Mouse (Mus musculus) ES-CJ7 (cell line): ENCODE results near the gene Eif4a3.
"Not testable (repeated sequence)": the region's sequence is repeated elsewhere in the genome, so short reads cannot be mapped to it uniquely, and the experiment has no call there.

Experiments
- DNase-seq: peaks from one replicate; pipeline ENCODE4 v3.0.0; 2011; ENCODE audit warnings: low read depth, low spot score

Gene Eif4a3

GRCm38 (mm10) chr11:119298917-119299316 lies 972 bp downstream of the Eif4a3 start:
- DNase-seq, result no peak

- peak; percentile 30 for DNase-seq
These were observed 1.9 kb downstream of the Eif4a3 start for GRCm38 (mm10) chr11:119297996-119298395.

GRCm38 (mm10) chr11:119292861-119293260 lies 7.0 kb downstream of the Eif4a3 start:
- peak; percentile 33 for DNase-seq

GRCm38 (mm10) chr11:119287207-119287992 lies 12.5 kb downstream of the Eif4a3 start:
- no peak for DNase-seq

- no peak for DNase-seq
These were observed 13.9 kb downstream of the Eif4a3 start for GRCm38 (mm10) chr11:119285791-119286527.

- no peak for DNase-seq
These were observed 18.9 kb downstream of the Eif4a3 start for GRCm38 (mm10) chr11:119281030-119281429.

GRCm38 (mm10) chr11:119273186-119273930 lies 26.5 kb downstream of the Eif4a3 start:
- DNase-seq, result peak; percentile 50

- DNase-seq, result not testable (repeated sequence)
These were observed 27.4 kb downstream of the Eif4a3 start for GRCm38 (mm10) chr11:119272492-119272891.

GRCm38 (mm10) chr11:119268557-119269195 lies 31.2 kb downstream of the Eif4a3 start:
- DNase-seq, result no peak

- peak; percentile 96 for DNase-seq
These were observed 31.9 kb downstream of the Eif4a3 start, which contains the start of gene Gaa for GRCm38 (mm10) chr11:119267768-119268556. Gaa (plus strand) TSS chr11:119267887.

- DNase-seq, result no peak
These were observed 32.6 kb downstream of the Eif4a3 start for GRCm38 (mm10) chr11:119267241-119267674.

- DNase-seq, result peak; percentile 77
These were observed 34.1 kb downstream of the Eif4a3 start for GRCm38 (mm10) chr11:119265811-119266210.

- no peak for DNase-seq
These were observed 35.5 kb downstream of the Eif4a3 start for GRCm38 (mm10) chr11:119264413-119264812.

- no peak for DNase-seq
These were observed 39.9 kb downstream of the Eif4a3 start for GRCm38 (mm10) chr11:119259977-119260376.

- peak; percentile 85 for DNase-seq
These were observed 41.1 kb downstream of the Eif4a3 start for GRCm38 (mm10) chr11:119258572-119259322.

- DNase-seq, result no peak
These were observed 41.7 kb downstream of the Eif4a3 start for GRCm38 (mm10) chr11:119258216-119258571.

GRCm38 (mm10) chr11:119256557-119256956 lies 43.3 kb downstream of the Eif4a3 start:
- DNase-seq, result not testable (repeated sequence)

- peak; percentile 80 for DNase-seq
These were observed 46.9 kb downstream of the Eif4a3 start for GRCm38 (mm10) chr11:119252854-119253541.

GRCm38 (mm10) chr11:119250998-119251397 lies 48.9 kb downstream of the Eif4a3 start:
- DNase-seq, result no peak
